Mouse (Mus musculus) ES-E14 (cell line): ENCODE data around the gene Abcc2.

ENCODE experiments used
- HCFC1 ChIP-seq: IDR thresholded peaks from 2 replicates; pipeline ENCODE4 v1.6.1; 2012; ENCODE audit warnings: low read length, inconsistent platforms, borderline replicate concordance; ENCODE audit not compliant: insufficient read depth
- MAFK ChIP-seq: IDR thresholded peaks from 2 replicates; pipeline ENCODE4 v1.6.1; 2014; ENCODE audit warnings: mild to moderate bottlenecking, low read depth, low read length, inconsistent platforms; ENCODE audit not compliant: insufficient read depth

DNA sequence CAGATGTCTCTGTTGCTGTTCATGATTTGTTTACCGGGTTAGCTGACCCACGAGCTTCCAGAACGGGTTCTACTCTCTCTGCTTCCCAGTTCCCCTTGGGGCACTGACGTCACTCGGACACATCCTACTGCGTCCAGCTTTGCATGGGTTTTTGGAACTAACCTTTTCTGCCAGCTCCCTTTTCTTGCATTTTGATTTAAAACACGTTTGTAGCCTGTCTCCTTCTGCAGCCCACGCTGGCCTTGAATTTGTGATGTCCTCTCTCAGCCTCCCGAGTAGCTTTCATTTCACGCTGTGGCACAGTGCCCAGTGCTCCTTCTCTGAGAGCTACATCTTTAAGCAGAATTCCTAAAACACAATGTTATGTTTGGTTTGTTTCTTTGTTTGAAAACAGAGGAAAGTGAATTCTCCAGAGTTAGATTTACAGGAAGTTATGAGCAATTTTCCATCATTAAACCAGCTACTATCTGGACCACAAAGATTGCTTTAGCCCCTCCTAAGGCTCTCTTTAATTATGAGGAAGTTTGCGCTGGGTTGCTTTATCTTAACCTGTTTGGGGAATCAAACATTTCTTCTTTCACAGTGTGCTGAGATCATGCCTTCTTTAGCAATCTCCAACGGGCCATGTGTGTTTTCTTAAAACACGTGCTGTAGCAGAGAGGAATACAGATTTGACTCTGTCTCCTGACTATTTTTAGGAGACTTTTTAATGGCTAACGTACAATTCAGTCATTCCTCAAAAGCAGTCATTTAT is 33.8 kb downstream of the Abcc2 start:
- TF ChIP-seq HCFC1 (no peak), MAFK (no peak)
